Mouse (Mus musculus) brain, embryonic 14.5 days (tissue): ENCODE data around the gene Thsd7b.

Experiments
- CTCF ChIP-seq: fragments of 200-500 bp; IDR thresholded peaks from 2 replicates; pipeline ENCODE4 v1.5.1; 2012; ENCODE audit warnings: inconsistent platforms, mild to moderate bottlenecking, moderate library complexity, borderline replicate concordance; ENCODE audit not compliant: insufficient read depth, insufficient read length; ENCODE audit errors: extremely low read depth
- POLR2A ChIP-seq: fragments of 200-500 bp; IDR thresholded peaks from 2 replicates; pipeline ENCODE4 v1.6.1; 2012; ENCODE audit warnings: mild to moderate bottlenecking, inconsistent platforms, borderline replicate concordance; ENCODE audit not compliant: poor library complexity, insufficient read depth, insufficient read length, severe bottlenecking; ENCODE audit errors: extremely low read depth

GRCm38 (mm10) chr1:129540751-129541150, 267.6 kb downstream of the Thsd7b start:
- TF ChIP-seq CTCF (no peak), POLR2A (no peak)
